Mouse (Mus musculus) liver, postnatal 0 days (tissue): ENCODE results near the gene Fcrls. TPM values are rescaled to one million over a fixed set of nuclear protein-coding genes. Genes with fewer than 3 reads are reported as not detected.
A peak's percentile ranks its signal among the peaks of the same experiment; 100 is the strongest.

ENCODE experiments used
- ATAC-seq: fragments of 200-750 bp; cut with Nextera tagmentation; 2 replicates; pipeline ENCODE4 v1.8.0; 2017; ENCODE audit warnings: mild to moderate bottlenecking, moderate library complexity
- DNase-seq: peaks from one replicate; pipeline ENCODE4 v3.0.0-alpha.2; 2016
- H3K27ac ChIP-seq: fragments of 300-500 bp; sonication (generic); 2 replicates; pipeline ENCODE4 v1.5.1; 2014; ENCODE audit warnings: antibody characterized with exemption, moderate library complexity, mild to moderate bottlenecking, low read depth
- H3K27me3 ChIP-seq: fragments of 300-500 bp; sonication (generic); 2 replicates; pipeline ENCODE4 v1.6.1; 2014; ENCODE audit warnings: low read length, control low read depth, mixed read lengths; ENCODE audit not compliant: insufficient read depth
- H3K36me3 ChIP-seq: fragments of 300-500 bp; sonication (generic); replicated peaks from 2 replicates; pipeline ENCODE4 v1.6.1; 2014; ENCODE audit warnings: mild to moderate bottlenecking, control low read depth, low read length, moderate library complexity, mixed read lengths; ENCODE audit not compliant: insufficient read depth
- H3K4me1 ChIP-seq: fragments of 300-500 bp; sonication (generic); 2 replicates; pipeline ENCODE4 v1.6.1; 2014; ENCODE audit warnings: antibody characterized with exemption, mild to moderate bottlenecking, control low read depth; ENCODE audit not compliant: insufficient read depth
- H3K4me2 ChIP-seq: fragments of 300-500 bp; sonication (generic); 2 replicates; pipeline ENCODE4 v1.6.1; 2014; ENCODE audit warnings: low read depth, mild to moderate bottlenecking, low read length, moderate library complexity, mixed read lengths
- H3K4me3 ChIP-seq: fragments of 300-500 bp; sonication (generic); 2 replicates; pipeline ENCODE4 v1.5.1; 2014; ENCODE audit warnings: low read depth, low read length
- H3K9ac ChIP-seq: fragments of 300-500 bp; sonication (generic); replicated peaks from 2 replicates; pipeline ENCODE4 v1.6.1; 2014; ENCODE audit warnings: mild to moderate bottlenecking, moderate library complexity
- H3K9me3 ChIP-seq: fragments of 300-500 bp; sonication (generic); 2 replicates; pipeline ENCODE4 v1.6.1; 2016; ENCODE audit warnings: mild to moderate bottlenecking, control low read depth, low read length, mixed read lengths
- CTCF ChIP-seq: sonication (generic); IDR thresholded peaks from 2 replicates; pipeline ENCODE4 v1.5.1; 2016; ENCODE audit warnings: antibody characterized with exemption, low read depth
- EP300 ChIP-seq: IDR thresholded peaks from 2 replicates; pipeline ENCODE4 v1.6.1; 2016; ENCODE audit warnings: antibody characterized with exemption, low read depth, mild to moderate bottlenecking
- WGBS: fragments of 180-500 bp; shearing (Covaris S2); extraction: QIAGEN DNeasy Blood & Tissue Kit; methylation state at CpG from one replicate; pipeline ENCODE4 v1.1.7; 2014; ENCODE audit not compliant: insufficient replicate concordance; 5-methylcytosine and 5-hydroxymethylcytosine counted together
- polyA plus RNA-seq: library from polyadenylated mRNA; unstranded; fragments of >200 nt; fragmentation: Nextera tagmentation; extraction: Ambion mirVana; gene quantifications from 2 replicates; pipeline ENCODE4 v1.2.1, GENCODE M21; 2015

Fcrls gene
- polyA plus RNA-seq, 1 experiment from 2014 or later: 0.16 TPM

GRCm38 (mm10) chr3:87247292-87247691, 16.2 kb downstream of the Fcrls start:
- no peaks in the 10 kb centered on the region for H3K9me3 ChIP-seq
- H3K27me3 ChIP-seq: no peaks in the 10 kb centered on the region
- DNase-seq (no peak), ATAC-seq (no peak)
- H3K4me2 ChIP-seq: no peak overlapping the region
- no peak overlapping the region for H3K27ac ChIP-seq
- no peak overlapping the region for H3K4me3 ChIP-seq
- no peak overlapping the region for H3K9ac ChIP-seq
- H3K36me3 ChIP-seq: no peaks in the 10 kb centered on the region
- WGBS: 60% methylated on average over 3 of the region's 3 CpGs
- TF ChIP-seq EP300: no peak
- TF ChIP-seq CTCF: no peak
- H3K4me1 ChIP-seq: no peaks in the 10 kb centered on the region

- Histone ChIP-seq H3K4me3 (no peak overlapping the region), H3K36me3 (no peaks in the 10 kb centered on the region), H3K9me3 (no peaks in the 10 kb centered on the region), H3K4me1 (no peaks in the 10 kb centered on the region), H3K27ac (no peak overlapping the region), H3K4me2 (no peak overlapping the region), H3K9ac (no peak overlapping the region), H3K27me3 (no peaks in the 10 kb centered on the region)
- no peak for DNase-seq
- no peak for ATAC-seq
- TF ChIP-seq EP300 (no peak), CTCF (peak; percentile 76)
- WGBS: 0% methylated on average over 2 of the region's 2 CpGs
Observed at GRCm38 (mm10) chr3:87243654-87244053, 19.9 kb downstream of the Fcrls start.

GRCm38 (mm10) chr3:87240909-87241308, 22.6 kb downstream of the Fcrls start:
- no peak overlapping the region for H3K9ac ChIP-seq
- DNase-seq (no peak), ATAC-seq (no peak)
- no peak for TF ChIP-seq CTCF
- TF ChIP-seq EP300: no peak
- H3K27me3 ChIP-seq: no peaks in the 10 kb centered on the region
- no peak overlapping the region for H3K4me2 ChIP-seq
- H3K36me3 ChIP-seq: no peaks in the 10 kb centered on the region
- H3K4me1 ChIP-seq: no peaks in the 10 kb centered on the region
- no peak overlapping the region for H3K4me3 ChIP-seq
- no peak overlapping the region for H3K27ac ChIP-seq
- no peaks in the 10 kb centered on the region for H3K9me3 ChIP-seq
- WGBS: 65% methylated on average over 4 of the region's 4 CpGs

GRCm38 (mm10) chr3:87223636-87224035, 39.9 kb downstream of the Fcrls start:
- H3K27ac ChIP-seq: no peak overlapping the region
- no peak overlapping the region for H3K9ac ChIP-seq
- H3K27me3 ChIP-seq: no peaks in the 10 kb centered on the region
- H3K4me1 ChIP-seq: no peaks in the 10 kb centered on the region
- no peak for DNase-seq
- ATAC-seq: no peak
- H3K4me2 ChIP-seq: no peak overlapping the region
- H3K4me3 ChIP-seq: no peak overlapping the region
- no peaks in the 10 kb centered on the region for H3K9me3 ChIP-seq
- 35% methylated on average over 4 of the region's 4 CpGs for WGBS
- TF ChIP-seq EP300 (no peak), CTCF (no peak)
- H3K36me3 ChIP-seq: no peaks in the 10 kb centered on the region

GRCm38 (mm10) chr3:87222346-87222745, 41.2 kb downstream of the Fcrls start:
- DNase-seq (no peak), ATAC-seq (no peak)
- Histone ChIP-seq H3K4me3 (no peak overlapping the region), H3K9me3 (no peaks in the 10 kb centered on the region), H3K4me1 (no peaks in the 10 kb centered on the region), H3K36me3 (no peaks in the 10 kb centered on the region), H3K4me2 (no peak overlapping the region), H3K9ac (no peak overlapping the region), H3K27me3 (no peaks in the 10 kb centered on the region), H3K27ac (no peak overlapping the region)
- 78% methylated on average over 5 of the region's 5 CpGs for WGBS
- TF ChIP-seq CTCF (no peak), EP300 (no peak)

GRCm38 (mm10) chr3:87215176-87215575, 48.4 kb downstream of the Fcrls start:
- H3K4me3 ChIP-seq: no peak overlapping the region
- H3K4me1 ChIP-seq: no peaks in the 10 kb centered on the region
- TF ChIP-seq CTCF (no peak), EP300 (no peak)
- H3K9ac ChIP-seq: no peak overlapping the region
- WGBS: 34% methylated on average over 11 of the region's 11 CpGs
- no peaks in the 10 kb centered on the region for H3K9me3 ChIP-seq
- no peak overlapping the region for H3K27ac ChIP-seq
- DNase-seq (peak; percentile 9), ATAC-seq (no peak)
- H3K27me3 ChIP-seq: no peaks in the 10 kb centered on the region
- H3K4me2 ChIP-seq: no peak overlapping the region
- no peaks in the 10 kb centered on the region for H3K36me3 ChIP-seq

GRCm38 (mm10) chr3:87214221-87214864, 49.2 kb downstream of the Fcrls start:
- ATAC-seq (no peak), DNase-seq (peak; percentile 8)

More at GRCm38 (mm10) chr3:87214221-87214864, 49.2 kb downstream of the Fcrls start:
- Histone ChIP-seq H3K9ac (no peak overlapping the region), H3K4me2 (no peak overlapping the region), H3K27ac (no peak overlapping the region), H3K9me3 (no peaks in the 10 kb centered on the region), H3K4me3 (no peak overlapping the region), H3K4me1 (no peaks in the 10 kb centered on the region), H3K36me3 (no peaks in the 10 kb centered on the region), H3K27me3 (no peaks in the 10 kb centered on the region)
- WGBS: 83% methylated on average over 19 of the region's 19 CpGs
- TF ChIP-seq EP300: no peak
- no peak for TF ChIP-seq CTCF
